Mouse (Mus musculus) layer of hippocampus, postnatal 25 days (tissue): ENCODE data around the gene Slc10a7. TPM values are rescaled to one million over a fixed set of nuclear protein-coding genes. Genes with fewer than 3 reads are reported as not detected.
"Not testable (repeated sequence)": the region's sequence is repeated elsewhere in the genome, so short reads cannot be mapped to it uniquely, and the experiment has no call there.

ENCODE experiments used
- DNase-seq, 2 experiments: peaks; one replicate each; pipeline ENCODE4 v3.0.0; 2022; ENCODE audit warnings: mixed read lengths in 2 of 2, low spot score in 1 of 2; ENCODE audit errors: extremely low spot score in 1 of 2
- total RNA-seq, 2 experiments: library from RNA; stranded (reverse); gene quantifications; 2 replicates each; pipeline ENCODE4 v1.2.3; 2021

The Slc10a7 gene
- total RNA-seq, 2 experiments from 2014 or later, result 5.7 to 6.1 TPM

DNA sequence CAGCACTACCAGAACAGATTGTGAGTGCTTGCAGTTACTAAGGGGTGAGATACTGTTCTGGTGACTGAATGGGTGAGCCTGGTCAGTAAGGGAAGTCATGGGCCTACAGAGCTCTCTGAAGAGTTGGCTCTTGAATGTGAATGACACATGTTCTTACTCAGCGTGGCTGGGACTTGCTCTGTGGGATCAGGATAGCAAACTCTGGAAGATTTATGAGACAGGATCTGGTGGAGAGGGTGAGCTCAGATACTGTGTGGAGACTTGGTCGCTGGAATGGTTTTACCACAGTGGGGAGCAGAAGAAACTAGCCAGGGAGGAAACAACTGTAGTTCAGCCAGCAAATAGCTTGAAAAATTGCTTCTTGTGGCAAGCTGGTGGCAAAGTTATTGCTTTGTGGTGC is 35.4 kb downstream of the Slc10a7 start:
- no peak for DNase-seq

DNA sequence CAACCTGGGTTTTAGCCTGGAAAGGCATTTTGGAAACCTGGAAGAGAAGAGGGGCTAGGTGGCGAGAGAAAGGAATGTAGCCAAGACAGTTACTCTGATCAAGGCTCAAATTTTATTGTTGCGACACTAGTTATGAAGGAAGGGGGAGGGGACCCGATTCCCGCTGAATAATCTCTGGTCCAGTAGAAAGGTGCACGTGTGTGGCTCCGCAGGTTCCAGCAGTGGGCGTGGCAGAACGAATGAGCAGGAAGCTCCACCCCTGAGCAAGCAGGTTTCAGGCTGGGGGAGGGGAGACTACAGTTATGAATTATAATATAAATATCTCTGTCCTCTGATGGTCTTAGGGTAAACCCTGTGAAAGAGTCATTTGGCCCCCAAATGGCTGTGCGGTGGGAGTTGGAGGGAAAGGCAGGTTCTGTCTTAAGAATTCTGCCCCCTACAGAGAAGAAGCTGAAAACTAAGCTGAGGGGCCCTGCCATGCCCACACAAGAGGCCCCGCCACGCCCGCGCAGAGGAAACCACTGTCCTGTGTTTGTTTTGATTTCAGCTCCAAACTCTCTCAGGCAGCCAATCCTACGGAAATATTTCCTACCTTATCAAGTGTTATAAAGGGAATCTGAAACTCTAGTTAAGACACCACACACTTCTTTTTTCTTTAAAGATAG is 36.1 kb downstream of the Slc10a7 start:
- not testable (repeated sequence) for DNase-seq

DNA sequence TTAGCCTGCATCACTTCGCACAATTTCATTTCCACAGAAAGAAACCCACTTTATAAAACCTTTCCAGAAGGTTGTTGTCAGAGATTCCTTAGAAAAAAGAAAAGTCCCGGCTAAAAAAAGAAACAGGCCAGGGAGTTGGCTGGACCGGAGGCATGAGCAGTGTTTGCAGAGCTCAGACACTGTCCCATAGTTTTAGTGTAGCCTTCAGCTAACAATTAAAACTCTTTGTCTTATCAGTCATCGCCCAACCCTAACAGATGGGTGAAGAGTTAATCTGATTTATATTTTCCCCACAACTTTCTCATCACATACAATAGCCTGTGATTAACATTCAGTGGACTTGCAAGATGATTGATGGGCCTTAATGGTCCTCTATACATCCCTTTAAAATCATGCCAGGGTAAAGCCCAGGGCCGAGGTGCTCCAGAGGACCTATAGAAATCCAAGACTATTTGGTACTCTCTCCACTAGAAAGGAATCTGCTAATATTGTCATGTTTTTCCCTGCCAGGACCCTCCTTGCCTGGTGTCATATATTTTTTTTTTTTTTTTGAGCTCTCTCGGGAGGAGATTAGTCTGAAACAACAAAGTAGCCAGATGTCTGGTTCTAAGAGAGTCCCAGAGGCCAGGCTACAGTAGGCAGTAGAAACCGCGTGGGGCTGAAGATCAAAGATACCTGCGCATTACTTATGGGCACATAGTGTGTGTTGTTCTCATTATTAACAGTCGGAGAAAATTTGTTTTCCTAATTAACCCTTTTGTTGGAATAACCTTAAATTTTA is 41.0 kb downstream of the Slc10a7 start:
- no peak for DNase-seq

DNA sequence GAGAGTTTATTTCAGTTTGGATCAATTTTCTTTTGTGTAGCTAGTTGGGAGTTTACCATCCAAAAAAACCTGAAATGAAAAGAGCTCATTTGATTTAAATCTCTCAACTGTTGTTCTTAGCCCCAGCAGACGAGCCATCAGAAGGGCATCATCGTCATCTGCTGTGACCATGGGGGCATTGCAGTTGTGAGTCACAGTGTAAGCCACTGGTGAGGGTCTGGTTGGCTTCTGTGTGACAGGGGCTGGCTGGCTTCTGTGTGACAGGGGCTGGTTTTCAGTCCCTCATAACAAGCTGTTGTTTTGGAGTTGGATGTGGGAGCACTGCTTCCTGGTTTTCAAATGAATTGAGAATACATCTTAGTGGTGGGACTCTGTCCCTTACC is 41.6 kb downstream of the Slc10a7 start:
- no peak for DNase-seq

DNA sequence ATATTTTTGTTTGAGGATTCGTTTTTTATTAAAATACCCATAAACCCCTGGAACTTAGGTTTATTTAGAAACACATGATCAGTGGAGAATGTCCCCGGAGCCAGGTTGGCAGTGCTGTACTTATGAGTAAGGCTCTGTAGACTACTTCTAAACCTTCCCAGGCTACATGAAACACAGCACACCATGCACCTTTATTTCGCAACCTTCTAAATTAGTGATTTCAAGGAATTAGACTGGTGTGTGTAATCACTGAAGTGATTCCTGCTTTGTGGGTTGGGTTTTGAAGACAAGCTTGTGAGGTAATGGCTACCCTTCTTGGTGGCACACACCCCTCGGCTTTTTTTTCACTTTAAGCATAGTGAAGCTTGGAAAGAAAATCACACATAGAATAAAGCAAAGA is 46.7 kb downstream of the Slc10a7 start:
- no peak for DNase-seq

DNA sequence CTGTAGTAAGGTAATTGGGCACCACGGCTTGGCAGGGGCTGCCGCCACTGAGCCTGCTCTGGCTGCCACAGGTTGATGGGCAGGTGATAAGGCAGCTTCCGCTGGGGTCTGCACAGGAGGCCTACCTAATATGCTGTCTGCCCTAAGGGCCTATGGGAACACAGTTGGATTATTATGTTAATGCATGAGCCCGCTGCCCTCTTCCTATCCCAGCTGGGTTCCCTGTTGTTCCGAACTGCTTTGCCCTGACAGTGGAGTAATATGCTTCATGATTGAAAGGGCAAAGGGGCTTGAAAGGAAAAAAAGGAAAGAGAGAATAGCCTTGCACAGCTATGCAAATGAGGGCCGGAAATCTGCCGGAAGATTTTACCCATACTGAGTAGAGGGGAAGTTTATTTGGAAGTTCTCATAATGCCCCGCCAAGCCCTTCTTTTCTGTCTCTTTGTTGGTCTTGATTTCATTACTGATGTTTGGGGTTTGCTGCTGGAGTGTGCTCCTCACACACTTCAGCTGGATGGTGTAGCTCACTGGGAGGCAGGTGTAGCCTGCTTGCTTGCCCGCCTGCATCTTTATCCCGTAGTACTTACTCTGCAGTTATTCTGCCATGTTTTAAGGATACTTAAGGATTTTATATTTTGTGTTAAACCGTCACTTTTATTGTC is 47.8 kb downstream of the Slc10a7 start:
- DNase-seq, result no peak

DNA sequence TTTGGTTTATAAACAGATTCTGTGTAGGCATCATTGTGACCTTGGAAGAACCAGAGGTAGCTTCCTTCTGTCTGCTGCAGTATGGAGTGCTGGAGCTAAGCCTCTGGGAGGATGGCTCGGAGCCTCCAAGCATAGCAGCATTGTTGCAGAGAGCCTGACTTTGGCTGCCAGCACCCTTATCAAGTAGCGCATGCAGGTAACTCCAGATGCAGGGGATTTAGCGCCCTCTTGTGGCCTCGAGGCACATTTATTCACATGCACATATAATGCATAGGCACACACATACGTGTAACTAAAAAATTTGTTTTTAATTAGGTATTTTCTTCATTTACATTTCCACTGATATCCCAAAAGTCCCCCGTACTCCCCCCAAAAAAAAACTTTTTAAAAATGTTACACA is 52.5 kb downstream of the Slc10a7 start:
- no peak for DNase-seq

DNA sequence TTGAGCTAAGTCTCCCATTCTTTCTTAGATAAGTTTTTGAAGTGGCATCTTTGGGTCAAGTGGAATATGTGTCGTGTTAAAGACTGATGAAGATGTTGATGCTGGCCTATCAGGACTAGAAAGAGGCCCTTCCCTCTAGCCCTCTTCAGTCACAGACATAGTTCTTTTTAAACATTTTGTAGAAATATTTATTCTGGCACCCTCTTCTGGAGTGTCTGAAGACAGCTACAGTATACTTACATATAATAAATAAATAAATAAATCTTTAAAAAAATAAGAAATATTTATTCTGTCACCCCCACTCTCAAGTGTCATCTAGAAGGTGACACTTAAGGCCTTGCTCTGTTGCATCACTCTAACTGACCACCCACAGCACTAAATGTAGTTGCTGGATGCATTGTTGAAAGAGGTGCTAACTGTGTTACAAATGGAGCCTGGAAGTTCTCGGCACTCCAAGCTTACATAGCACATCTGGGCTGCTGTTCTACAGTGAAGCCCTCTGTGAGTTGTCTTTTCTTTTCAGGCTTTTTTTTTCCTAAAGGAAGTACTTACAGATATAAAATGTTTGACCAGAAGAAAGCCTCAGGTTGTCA is 54.4 kb downstream of the Slc10a7 start:
- DNase-seq, result no peak

DNA sequence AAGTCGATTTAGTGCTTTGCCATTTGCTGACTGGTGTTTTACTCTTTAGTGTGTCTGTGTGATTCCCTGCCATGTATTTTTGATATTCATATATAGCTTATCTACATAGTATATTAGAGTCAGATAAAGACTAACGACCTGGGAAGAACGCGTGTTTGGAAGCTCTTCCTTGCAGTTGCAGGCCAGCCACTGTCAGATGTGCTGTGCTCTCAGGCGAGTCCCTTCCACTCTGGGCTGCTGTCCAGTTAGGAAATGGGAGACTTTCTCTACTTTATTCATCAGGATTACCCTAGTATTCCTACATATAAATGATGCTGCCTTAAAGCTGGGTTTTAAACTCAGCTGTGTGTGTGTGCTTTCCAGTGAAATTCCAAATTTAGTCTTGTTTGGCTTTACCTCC is 55.1 kb downstream of the Slc10a7 start:
- no peak for DNase-seq

DNA sequence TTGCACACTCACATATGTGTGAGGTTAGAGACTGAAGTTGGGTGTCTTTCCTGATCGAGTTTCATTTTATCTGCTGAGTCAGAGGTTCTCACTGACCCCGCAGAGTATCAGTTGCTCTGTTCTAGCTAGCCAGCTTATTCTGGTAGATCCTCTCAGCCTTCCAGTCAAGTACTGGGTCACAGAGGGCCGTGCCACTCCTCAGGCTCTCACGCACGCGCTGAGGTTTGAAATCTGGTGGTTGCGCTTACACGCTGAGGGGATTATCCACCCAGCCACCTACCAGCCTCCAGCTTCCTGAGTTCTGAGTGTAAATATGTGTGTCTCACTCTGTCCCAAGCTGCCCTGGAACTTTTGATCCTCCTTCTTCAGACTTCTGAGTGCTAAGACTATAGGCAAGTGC is 59.0 kb downstream of the Slc10a7 start:
- no peak for DNase-seq

DNA sequence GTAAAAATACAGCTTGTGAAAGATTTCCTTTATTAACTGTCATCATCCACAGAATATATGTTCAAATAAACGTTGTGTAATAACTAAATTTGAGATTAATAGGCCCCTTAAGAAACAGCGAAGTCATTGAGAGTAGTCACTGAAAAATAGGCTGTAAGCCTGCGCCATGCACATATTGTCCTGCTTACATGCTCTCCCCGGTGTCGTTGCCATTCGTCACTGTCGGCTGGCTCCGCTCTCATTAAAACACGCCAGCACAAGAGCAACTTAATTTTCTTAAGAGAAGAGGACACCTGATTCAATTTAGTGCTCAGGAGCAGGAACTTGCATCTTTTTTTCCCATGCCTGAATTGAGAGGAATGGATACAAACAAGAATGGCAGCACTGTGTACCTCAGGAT is 62.4 kb downstream of the Slc10a7 start:
- no peak for DNase-seq

DNA sequence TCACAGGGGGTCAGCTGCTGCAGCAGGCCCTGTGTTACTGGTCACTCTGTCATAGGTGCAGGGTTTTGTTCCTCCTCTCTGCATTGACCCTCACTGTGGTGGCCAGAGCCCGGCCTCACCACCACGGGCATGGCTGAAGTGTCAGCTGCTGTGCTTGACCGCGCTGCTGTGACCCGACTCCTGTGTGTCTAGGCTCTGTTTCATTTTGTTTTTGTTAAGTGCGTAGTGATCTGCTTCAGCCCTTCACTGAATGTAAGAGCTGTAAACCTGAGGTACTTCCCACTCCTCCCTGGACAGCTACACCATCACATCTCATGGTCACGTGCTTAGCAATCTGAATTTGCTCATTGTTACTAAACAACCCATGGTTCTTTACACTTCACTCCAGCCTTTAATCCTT is 65.1 kb downstream of the Slc10a7 start:
- no peak for DNase-seq

DNA sequence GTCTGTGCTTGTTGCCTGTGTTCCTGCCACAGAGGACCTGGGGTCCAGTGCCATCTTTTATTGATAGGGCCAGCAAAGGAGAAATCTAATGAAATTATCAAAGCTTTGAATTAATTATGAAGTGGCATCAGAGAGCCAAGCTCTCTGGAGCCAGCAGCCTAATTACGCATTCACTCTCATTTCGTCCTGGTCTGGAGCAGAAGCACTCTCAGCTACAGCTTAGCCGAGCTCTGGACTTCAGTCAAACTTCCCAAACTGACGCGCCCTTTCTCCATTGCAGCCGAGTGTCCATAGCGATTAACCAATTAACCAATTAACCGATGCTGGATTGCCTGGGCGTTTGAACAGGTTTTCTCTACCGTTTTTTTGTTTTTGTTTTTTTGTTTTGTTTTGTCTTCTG is 68.4 kb downstream of the Slc10a7 start:
- no peak for DNase-seq

DNA sequence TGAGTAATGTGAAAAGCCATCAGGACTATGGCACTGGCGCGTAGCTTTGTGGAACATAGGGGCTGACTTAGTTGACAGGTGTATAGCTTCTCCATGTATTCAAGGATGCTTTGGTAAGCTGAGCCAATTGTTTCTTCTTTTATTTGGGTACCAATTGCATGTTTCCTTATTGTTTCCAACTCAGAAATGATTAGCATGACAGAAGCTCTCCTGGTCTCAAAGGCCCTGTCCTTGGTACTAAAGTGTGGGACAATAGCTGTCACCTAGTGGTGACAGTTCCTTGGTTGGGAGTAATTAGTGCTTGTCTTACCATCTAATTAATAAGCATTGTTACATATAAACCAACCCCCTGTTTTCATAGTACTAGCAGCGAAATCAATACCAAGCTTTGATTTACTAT is 68.9 kb downstream of the Slc10a7 start:
- DNase-seq, result no peak

DNA sequence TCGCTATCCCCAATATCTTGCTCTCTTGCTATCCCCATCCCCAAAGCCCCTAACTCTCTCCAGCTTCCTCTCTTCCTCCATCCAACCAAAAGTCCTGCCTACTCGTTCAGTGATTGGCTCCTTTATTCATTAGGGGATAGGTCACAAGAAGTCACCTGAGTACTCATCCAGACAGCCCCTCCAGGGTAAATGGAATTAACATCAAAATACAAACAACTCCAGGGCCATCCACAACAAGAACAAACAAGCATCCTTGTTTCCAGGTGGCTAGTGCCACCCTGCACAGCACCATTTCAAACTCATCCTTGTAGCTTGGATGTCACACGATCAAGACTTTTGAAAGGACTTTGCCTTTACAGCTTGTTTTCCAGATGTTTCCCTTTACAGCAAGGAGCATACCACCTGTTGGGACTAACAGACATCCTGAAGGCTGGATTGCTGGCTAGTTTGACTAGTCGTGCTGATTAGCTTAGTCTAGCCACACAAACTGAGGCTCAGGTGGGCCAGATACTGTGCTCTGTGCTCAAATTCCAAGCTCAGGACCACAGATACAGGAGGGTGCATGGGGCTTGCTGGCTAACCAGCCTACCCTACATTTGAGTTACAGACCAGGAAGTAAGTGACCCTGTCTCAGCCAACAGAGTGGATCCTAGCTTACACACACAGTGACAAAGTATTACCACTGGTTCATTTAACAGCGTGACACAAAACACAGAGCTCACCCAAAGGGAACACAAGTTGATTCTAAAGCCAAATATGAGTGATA is 75.0 kb downstream of the Slc10a7 start:
- DNase-seq, result no peak

DNA sequence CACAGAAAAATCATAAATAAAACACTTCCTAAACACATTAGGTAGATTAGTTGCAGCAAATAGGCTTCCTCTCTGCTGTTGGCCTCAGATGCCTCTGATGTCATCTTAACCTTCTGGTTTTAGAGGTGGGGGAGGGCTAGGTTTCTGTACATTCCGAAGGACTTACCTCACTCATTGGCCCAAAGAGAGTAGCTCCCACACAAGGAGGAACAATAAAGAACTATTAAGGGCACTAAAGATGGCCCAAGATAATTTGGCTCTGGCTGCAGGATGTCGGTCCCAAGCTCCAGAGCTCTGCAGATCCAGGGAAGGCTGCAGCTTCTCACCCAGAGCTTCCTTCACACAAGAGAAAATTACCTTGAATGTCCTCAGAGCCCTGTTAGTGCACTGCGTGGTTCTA is 75.7 kb downstream of the Slc10a7 start:
- DNase-seq, result no peak

DNA sequence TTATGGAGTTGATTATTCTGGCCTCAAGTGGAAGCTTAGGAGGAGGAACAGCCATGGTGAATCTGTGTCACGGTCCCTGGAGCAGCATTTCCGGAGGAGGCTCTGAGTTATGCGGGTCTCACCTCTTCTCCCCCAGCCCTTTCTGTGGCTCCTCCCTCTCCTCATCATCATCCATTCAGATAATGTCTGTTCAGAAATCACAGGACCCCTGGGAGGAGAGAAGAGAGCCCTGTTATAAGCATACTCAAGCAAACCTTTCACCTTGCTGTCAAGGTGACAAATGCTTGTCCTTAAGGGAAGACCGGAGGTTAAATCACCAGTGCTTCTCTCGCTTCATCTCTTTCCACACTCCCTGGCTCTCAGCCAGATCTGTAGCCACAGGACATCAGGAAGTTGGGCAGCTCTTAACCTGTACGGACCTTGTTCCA is 86.3 kb downstream of the Slc10a7 start:
- no peak for DNase-seq

DNA sequence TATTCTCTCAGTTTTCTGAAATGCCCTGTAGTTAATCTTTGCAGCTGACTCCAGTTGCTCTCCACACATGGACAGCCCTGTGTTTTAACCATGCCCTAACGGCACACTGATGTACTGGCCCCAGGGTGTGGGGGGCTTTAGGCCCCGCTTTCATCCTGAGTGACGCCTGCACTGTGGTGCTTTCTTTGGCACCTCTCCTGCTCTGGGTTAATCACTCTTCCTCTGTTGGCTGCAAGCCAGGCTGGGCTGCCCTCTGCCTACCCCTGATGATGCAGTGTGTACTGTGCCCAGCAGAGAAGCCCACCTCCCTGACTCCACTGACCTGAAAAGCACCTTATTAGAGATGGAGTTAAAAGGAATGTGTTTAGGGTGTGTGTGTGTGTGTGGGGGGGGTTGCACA is 89.1 kb downstream of the Slc10a7 start:
- DNase-seq, result no peak

DNA sequence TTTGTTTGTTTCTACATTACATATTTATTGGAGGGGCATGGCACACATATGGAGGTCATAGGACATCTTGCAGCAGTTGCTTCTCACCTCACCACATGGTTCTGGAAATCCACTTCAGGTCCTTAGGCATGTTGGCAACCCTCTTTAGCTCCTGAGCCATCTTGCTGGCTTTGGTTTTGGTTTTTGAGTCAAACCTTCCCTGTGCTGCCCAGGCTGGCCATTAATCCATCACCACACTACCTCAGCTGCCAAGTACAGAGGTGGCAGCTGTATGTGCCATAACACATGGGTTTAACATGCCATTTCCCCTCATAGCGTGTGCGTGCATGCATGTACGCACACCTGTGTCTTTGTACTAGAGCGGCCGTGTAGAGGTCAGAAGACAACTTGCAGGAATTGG is 93.9 kb downstream of the Slc10a7 start:
- no peak for DNase-seq

DNA sequence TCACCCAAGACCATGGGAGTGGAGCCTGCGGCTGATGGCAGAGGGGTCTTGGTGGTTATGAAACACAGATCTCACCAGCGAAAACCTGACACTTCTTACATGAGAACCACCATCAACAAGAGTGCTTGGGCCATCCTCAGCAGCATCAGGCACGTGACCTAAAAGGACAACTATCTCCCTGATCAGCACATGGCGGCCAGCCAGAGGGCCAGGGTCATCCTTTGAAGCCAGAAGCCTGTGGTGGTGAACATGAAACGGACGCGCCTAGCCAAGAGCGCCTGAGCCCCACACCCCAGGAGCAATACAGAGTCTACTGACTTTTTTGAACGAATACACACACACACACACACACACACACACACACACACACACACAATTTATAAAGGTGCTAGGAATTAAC is 95.3 kb downstream of the Slc10a7 start:
- DNase-seq, result no peak

DNA sequence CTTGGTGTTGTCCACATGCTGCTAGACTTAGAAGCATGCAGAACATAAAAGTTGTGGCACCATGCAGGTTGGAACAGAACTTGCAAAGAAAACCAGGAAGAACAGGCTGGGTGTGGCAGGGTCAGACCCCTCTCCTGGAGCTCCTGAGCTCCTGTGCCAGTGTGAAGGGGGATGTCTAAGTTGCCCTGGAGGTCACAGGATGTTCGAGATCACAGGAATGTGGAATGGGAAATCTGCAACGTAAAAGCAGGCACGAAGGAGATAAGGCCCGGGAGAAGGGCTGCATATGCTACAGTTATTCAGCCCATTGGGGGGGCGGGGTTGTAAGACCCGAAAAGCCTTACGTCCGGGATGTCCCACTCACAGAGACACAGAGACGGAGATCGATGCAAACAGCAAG is 100.2 kb downstream of the Slc10a7 start:
- DNase-seq, result no peak
